Comparison of ENCODE assay signal across 17 mouse cellular contexts in the genomic region with DNA sequence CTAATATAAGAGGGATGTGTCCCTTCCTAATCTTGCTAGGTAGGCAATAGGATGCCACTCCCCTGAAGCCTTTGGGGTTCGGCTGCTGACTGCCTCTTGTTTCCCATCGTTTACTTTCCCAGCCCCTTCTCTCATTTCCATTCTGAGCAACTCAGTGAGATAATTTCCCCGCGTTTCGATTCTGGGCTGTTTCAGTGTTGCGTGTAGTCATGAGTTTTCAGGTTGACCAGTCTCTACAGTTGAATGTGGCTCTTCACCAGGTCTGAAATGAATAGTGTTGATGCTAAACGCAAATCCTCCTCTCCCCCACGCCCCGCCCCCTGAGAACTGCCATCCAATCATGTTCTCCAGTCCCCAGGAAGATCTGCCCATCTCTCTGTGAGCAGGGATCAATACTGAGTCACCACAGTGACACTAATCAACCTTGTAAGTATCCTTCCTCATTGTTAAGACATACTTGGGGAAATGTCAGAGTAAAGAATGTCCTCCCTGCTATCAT.
DNase-seq lines count a peak whose midpoint lies in the region; ATAC-seq and TF ChIP-seq lines count a peak whose summit lies in the region.
"Had no signal": no experiment of that assay in that cellular context is flagged by ENCODE, and none has a peak within 500 bp of the region (broad histone marks: within the 10 kb centered on the region; RNA-seq: fewer than 3 reads in every experiment).

No protein-coding gene starts in this region.

- ATAC-seq in forebrain, postnatal 0 days: no peak
- ATAC-seq in forebrain, embryonic 16.5 days: no peak
- ATAC-seq in stomach, embryonic 15.5 days (ENCODE audit: insufficient read depth, low FRiP score, low read depth): no peak
- ATAC-seq in stomach, postnatal 0 days (ENCODE audit: low FRiP score, low TSS enrichment): no peak
- ATAC-seq: inflammation-experienced regulatory T-cells, adult 6 months; intestine, postnatal 0 days had no signal

- no peak for TF ChIP-seq EP300 in stomach, postnatal 0 days (optimal IDR thresholded peaks at IDR 0.05)

- TF ChIP-seq CTCF in forebrain, postnatal 0 days (IDR thresholded peaks at IDR 0.05; ENCODE audit: low read depth): no peak
- no peak for TF ChIP-seq CTCF in stomach, postnatal 0 days (IDR thresholded peaks at IDR 0.05; ENCODE audit: low read depth)

- peak overlapping the region; percentile 45; the same call in 1 of the 2 replicates for H3K27ac ChIP-seq in forebrain, postnatal 0 days (ENCODE audit: low read depth, low read length)
- no peak overlapping the region for H3K27ac ChIP-seq in forebrain, embryonic 16.5 days (ENCODE audit: low read length)
- 0 out of 2 replicates have a peak overlapping the region, but pooled peaks have one; percentile 9 for H3K27ac ChIP-seq in stomach, embryonic 15.5 days
- no peak overlapping the region for H3K27ac ChIP-seq in stomach, postnatal 0 days (replicated peaks)
- no peak overlapping the region for H3K27ac ChIP-seq in hindbrain, embryonic 10.5 days
- H3K27ac ChIP-seq: forebrain, embryonic 12.5 days; gastrocnemius, adult 2 months; hindbrain, embryonic 15.5 days had no signal

- 0 out of 2 replicates have a peak, but pooled peaks cover 2% of the 10 kb centered on the region for H3K4me1 ChIP-seq in forebrain, postnatal 0 days (ENCODE audit: insufficient read depth)
- H3K4me1 ChIP-seq in forebrain, embryonic 16.5 days (replicated peaks; ENCODE audit: control insufficient read depth, insufficient read depth, low read length): peaks cover 3% of the 10 kb centered on the region; the same call in 1 of the 2 replicates
- H3K4me1 ChIP-seq in stomach, embryonic 15.5 days: no peaks in the 10 kb centered on the region
- no peaks in the 10 kb centered on the region; the same call in 1 of the 2 replicates for H3K4me1 ChIP-seq in stomach, postnatal 0 days (replicated peaks; ENCODE audit: control insufficient read depth, insufficient read depth)
- no peaks in the 10 kb centered on the region for H3K4me1 ChIP-seq in hindbrain, embryonic 10.5 days (replicated peaks)
- H3K4me1 ChIP-seq: forebrain, embryonic 12.5 days; heart, embryonic 12.5 days; hindbrain, embryonic 15.5 days had no signal

- WGBS in forebrain, postnatal 0 days: 68% methylated on average over 9 of the region's 9 CpGs
- WGBS in forebrain, embryonic 16.5 days: 75% methylated on average over 9 of the region's 9 CpGs
- WGBS in stomach, embryonic 15.5 days: 74% methylated on average over 9 of the region's 9 CpGs
- WGBS in stomach, postnatal 0 days: 72% methylated on average over 9 of the region's 9 CpGs
- WGBS in hindbrain, embryonic 10.5 days: 75% methylated on average over 9 of the region's 9 CpGs

- no peak overlapping the region for H3K9ac ChIP-seq in forebrain, postnatal 0 days
- no peak overlapping the region for H3K9ac ChIP-seq in forebrain, embryonic 16.5 days (replicated peaks; ENCODE audit: low read depth, low read length)
- H3K9ac ChIP-seq in stomach, embryonic 15.5 days: no peak overlapping the region
- no peak overlapping the region for H3K9ac ChIP-seq in stomach, postnatal 0 days (ENCODE audit: low read length)
- H3K9ac ChIP-seq: forebrain, embryonic 12.5 days; heart, embryonic 12.5 days; hindbrain, embryonic 15.5 days had no signal

- DNase-seq in forebrain, postnatal 0 days: no peak
- DNase-seq in stomach, postnatal 0 days (ENCODE audit: low spot score): no peak
- DNase-seq in ZHBTc4 (ENCODE audit: low read depth, low spot score) (peak; percentile 32), MN1 (ENCODE audit: low spot score) (no peak)
- DNase-seq in hindbrain, embryonic 10.5 days (ENCODE audit: low spot score): no peak
- DNase-seq: adrenal gland, postnatal 25 days; cerebellum, adult 18-20 months; cerebellum, postnatal 10 days; gastrocnemius, adult 2 months; gastrocnemius, postnatal 25 days had no signal

- H3K9me3 ChIP-seq in forebrain, postnatal 0 days (ENCODE audit: low read length): no peaks in the 10 kb centered on the region
- H3K9me3 ChIP-seq in forebrain, embryonic 16.5 days (ENCODE audit: control insufficient read depth, low read length): no peaks in the 10 kb centered on the region
- no peaks in the 10 kb centered on the region for H3K9me3 ChIP-seq in stomach, embryonic 15.5 days
- no peaks in the 10 kb centered on the region for H3K9me3 ChIP-seq in stomach, postnatal 0 days (ENCODE audit: control insufficient read depth, low read length)
- H3K9me3 ChIP-seq in hindbrain, embryonic 10.5 days: no peaks in the 10 kb centered on the region
- H3K9me3 ChIP-seq: forebrain, embryonic 12.5 days; heart, embryonic 12.5 days; hindbrain, embryonic 15.5 days had no signal

- no peak overlapping the region for H3K4me3 ChIP-seq in forebrain, postnatal 0 days (ENCODE audit: low read depth, low read length)
- no peak overlapping the region for H3K4me3 ChIP-seq in forebrain, embryonic 16.5 days (replicated peaks; ENCODE audit: low read length)
- no peak overlapping the region for H3K4me3 ChIP-seq in stomach, embryonic 15.5 days (replicated peaks)
- H3K4me3 ChIP-seq in stomach, postnatal 0 days (ENCODE audit: low read depth, low read length): no peak overlapping the region
- H3K4me3 ChIP-seq in hindbrain, embryonic 10.5 days: no peak overlapping the region
- H3K4me3 ChIP-seq: forebrain, embryonic 12.5 days; gastrocnemius, adult 2 months; heart, embryonic 12.5 days; hindbrain, embryonic 15.5 days had no signal

- no peaks in the 10 kb centered on the region for H3K36me3 ChIP-seq in forebrain, postnatal 0 days (ENCODE audit: insufficient read depth)
- H3K36me3 ChIP-seq in forebrain, embryonic 16.5 days (ENCODE audit: control insufficient read depth, insufficient read depth): no peaks in the 10 kb centered on the region
- H3K36me3 ChIP-seq in stomach, embryonic 15.5 days: no peaks in the 10 kb centered on the region
- H3K36me3 ChIP-seq in stomach, postnatal 0 days (ENCODE audit: control insufficient read depth, insufficient read depth, low read length): no peaks in the 10 kb centered on the region
- no peaks in the 10 kb centered on the region for H3K36me3 ChIP-seq in hindbrain, embryonic 10.5 days
- H3K36me3 ChIP-seq: forebrain, embryonic 12.5 days; heart, embryonic 12.5 days; hindbrain, embryonic 15.5 days had no signal

- no peaks in the 10 kb centered on the region for H3K27me3 ChIP-seq in forebrain, postnatal 0 days (ENCODE audit: insufficient read depth, low read length)
- no peaks in the 10 kb centered on the region for H3K27me3 ChIP-seq in forebrain, embryonic 16.5 days (replicated peaks; ENCODE audit: control insufficient read depth, insufficient read depth, low read length)
- H3K27me3 ChIP-seq in stomach, embryonic 15.5 days (replicated peaks): no peaks in the 10 kb centered on the region
- H3K27me3 ChIP-seq in stomach, postnatal 0 days (ENCODE audit: control insufficient read depth, insufficient read depth, low read length): no peaks in the 10 kb centered on the region
- H3K27me3 ChIP-seq in hindbrain, embryonic 10.5 days (ENCODE audit: insufficient read depth, poor library complexity, severe bottlenecking): no peaks in the 10 kb centered on the region
- H3K27me3 ChIP-seq: forebrain, embryonic 12.5 days; heart, embryonic 12.5 days; hindbrain, embryonic 15.5 days had no signal

- no peak overlapping the region for H3K4me2 ChIP-seq in forebrain, postnatal 0 days (ENCODE audit: low read depth)
- H3K4me2 ChIP-seq in forebrain, embryonic 16.5 days (ENCODE audit: low read length): no peak overlapping the region
- no peak overlapping the region for H3K4me2 ChIP-seq in stomach, embryonic 15.5 days
- H3K4me2 ChIP-seq in stomach, postnatal 0 days (replicated peaks; ENCODE audit: low read depth): no peak overlapping the region
- H3K4me2 ChIP-seq: forebrain, embryonic 12.5 days; heart, embryonic 12.5 days; hindbrain, embryonic 15.5 days had no signal

Comparison
In these comparisons a context has a peak if more than half of its experiments do, and no peak if none do; other contexts are left out.
1. H3K27ac ChIP-seq: peak in forebrain, postnatal 0 days (single experiment) and stomach, embryonic 15.5 days (single experiment); none in forebrain, embryonic 16.5 days (single experiment), stomach, postnatal 0 days (single experiment) and hindbrain, embryonic 10.5 days (single experiment).